Mouse (Mus musculus) hindlimb bud, embryonic 11.5 days (tissue): Measurements from ENCODE around the gene Thegl.
"Not testable (repeated sequence)": the region's sequence is repeated elsewhere in the genome, so short reads cannot be mapped to it uniquely, and the experiment has no call there.

Source experiments
- DNase-seq: peaks from one replicate; pipeline ENCODE4 v3.0.0-alpha.2; 2012; ENCODE audit warnings: low read depth, low spot score; ENCODE audit errors: extremely low spot score

The Thegl gene

GRCm38 (mm10) chr5:77093961-77094360 lies 78.1 kb downstream of the Thegl start:
- no peak for DNase-seq

DNA sequence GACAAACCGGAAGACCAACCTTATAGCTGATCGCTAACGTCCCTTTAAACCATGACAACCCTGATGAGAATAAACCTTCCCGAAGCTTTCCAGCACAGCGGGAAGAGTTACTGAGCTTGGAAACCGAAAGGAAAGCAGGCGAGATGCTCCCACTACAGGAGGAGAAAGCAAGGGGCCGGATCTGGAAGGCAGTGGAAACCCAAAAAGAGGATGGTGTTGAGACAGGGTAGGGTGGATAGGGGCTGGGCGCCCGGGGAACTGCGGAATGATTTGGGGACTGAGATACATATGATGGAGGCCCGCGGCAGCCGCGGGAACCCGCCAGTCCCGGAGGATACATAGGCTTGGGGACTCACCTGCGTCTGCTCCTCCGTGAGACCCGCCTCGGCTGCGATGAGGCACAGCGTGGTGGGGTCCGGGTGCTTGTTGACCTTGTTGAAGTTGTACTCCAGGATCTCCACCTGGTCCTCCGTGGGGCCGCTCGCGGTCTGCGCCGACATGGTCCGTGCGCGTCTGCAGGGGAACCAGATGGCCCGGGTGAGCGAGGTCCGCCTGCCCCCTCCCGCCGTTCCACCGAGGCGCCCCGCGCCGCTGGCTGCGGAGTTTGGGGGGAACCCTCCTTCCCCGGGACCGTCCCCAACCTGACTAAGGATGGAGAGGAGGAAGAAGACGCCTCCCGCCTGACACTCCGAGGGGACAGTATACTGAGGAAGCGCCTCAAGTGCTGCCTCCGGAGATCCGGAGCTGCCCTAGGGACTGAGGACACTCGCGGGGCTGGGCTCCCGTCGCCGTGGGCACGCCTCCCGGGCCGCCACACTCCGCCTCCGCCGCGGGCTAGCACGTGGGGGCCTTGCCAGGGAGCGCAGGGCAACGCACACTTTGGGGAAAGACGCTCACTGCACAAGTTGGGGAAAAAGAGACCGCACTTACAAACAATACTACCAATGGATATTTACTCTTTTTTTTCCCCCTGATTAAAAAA lies 79.0 kb downstream of the Thegl start:
- no peak for DNase-seq

DNA sequence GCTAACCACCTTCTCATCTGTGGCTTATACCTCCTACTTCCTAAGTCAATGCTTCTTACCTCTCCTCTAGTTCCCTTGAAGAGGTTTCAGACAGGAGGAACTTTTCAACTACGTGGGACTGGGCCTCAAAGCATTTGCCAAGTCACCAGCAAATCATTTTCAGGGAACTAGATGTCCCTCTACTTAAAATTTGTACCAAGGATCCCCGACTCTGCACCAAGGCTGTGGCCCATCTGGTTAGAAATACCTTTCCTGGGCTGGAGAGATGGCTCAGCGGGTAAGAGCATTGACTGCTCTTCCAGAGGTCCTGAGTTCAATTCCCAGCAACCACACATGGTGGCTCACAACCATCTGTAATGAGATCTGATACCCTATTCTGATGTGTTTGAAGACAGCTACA lies 80.4 kb downstream of the Thegl start:
- not testable (repeated sequence) for DNase-seq

DNA sequence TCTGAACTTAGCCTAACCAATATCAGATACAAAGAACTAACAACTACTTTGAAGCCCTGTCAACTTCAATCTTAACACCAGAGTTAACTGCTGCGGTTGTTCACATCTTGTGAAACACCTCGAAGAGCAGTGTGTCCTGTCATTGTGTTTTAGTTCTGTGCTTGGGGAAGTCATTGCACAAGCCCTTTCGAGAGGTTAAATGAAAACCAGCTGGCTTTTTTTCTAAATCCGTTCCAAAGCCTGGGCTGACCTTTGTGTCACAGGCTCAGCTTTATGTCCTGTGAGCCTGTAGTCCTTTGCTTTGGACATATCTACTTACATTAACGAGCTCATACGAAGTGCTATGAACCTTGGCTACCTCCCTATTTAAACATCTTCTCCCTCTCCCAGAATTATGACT lies 81.9 kb downstream of the Thegl start:
- no peak for DNase-seq

DNA sequence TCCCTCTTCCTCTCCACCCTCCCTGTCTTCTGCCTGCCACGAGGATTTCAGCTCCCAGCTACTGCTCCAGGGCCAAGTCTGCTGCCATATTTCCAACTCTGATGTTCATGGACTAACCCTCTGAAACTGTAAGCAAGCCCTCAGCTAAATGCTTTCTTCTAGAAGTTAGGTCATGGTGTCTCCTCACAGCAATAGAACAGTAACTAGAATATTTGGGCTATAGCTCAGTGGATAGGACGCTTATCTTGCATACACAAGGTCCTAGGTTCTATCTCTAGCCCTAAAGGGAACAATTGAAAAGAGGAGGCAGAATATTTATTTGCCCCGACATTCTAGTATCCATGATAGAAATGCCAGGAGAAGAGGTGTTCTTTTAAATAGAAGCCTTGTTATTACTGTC lies 83.1 kb downstream of the Thegl start:
- no peak for DNase-seq

- DNase-seq = no peak
These were observed 83.6 kb downstream of the Thegl start for GRCm38 (mm10) chr5:77099317-77099996.

- DNase-seq = no peak
These were observed 84.2 kb downstream of the Thegl start for GRCm38 (mm10) chr5:77099997-77100380.

GRCm38 (mm10) chr5:77100691-77101090 lies 84.9 kb downstream of the Thegl start:
- no peak for DNase-seq

- DNase-seq = no peak
These were observed 86.9 kb downstream of the Thegl start for GRCm38 (mm10) chr5:77102522-77103365.

DNA sequence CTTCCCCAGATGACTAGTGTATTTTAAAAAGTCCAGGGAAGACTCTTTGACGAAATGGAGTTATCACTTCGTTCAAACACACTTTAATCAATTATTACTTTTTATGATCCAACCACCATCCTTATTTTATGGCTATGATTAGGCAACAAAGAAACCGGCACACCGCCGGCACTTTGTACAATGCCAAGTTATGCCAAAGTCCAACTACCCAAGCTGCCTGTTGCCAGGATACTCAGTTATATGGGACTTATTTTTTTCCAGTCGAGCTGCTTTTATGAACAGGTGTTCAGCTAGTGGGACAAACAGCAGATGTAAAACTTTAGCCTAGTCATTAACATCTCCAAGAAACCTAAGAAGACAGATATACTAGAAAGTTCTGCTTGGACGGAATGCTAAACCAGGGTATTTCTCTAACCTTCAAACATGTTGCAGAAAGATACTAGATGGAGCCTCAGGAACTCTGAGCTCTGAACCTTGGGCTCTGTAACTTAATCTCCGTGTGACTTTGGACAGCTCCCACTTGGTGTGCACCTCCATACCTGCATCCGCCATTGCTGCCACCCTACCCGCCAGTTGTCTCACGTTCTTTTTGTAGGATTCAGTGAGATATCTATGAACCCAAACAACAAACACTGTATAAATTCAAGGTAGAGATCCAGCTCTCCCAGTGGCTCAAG lies 91.5 kb downstream of the Thegl start:
- DNase-seq = no peak

GRCm38 (mm10) chr5:77108806-77109205 lies 93.0 kb downstream of the Thegl start:
- no peak for DNase-seq

- DNase-seq = no peak
These were observed 94.0 kb downstream of the Thegl start for GRCm38 (mm10) chr5:77109814-77110213.
